Mouse (Mus musculus): ENCODE data around the gene Yap1. TPM values are rescaled to one million over a fixed set of nuclear protein-coding genes. Genes with fewer than 3 reads are reported as not detected.

Yap1 gene
- polyA plus RNA-seq, 1 experiment from 2014 or later = 37.6 TPM

DNA sequence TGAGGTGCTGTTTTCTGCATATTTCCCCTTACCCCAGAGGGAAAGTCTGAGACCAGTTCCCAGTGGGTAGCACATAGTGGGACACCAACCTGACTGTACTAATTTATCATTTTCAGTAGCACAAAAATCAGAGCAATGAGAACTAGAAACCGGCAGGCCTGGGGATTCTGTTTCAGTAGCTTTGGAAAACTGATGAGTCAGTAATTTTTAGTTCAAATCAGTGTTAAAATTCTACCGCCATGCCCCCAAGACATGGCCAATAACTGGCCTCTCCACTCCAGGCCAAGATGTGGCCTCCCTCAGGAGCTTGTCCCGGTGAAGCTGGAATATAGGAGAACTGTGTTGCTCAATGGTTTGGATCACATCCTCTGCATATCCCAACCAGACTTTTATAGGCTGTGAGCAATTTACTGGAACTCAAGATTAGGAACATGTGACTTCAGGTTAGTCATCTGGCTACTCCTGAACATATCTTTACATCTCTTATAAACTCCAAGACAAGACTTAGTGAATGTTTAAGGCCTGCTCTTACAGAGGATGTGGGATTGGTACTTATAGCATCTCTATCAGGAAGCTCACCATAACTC, 76.1 kb downstream of the Yap1 start:
- Histone ChIP-seq H3K4me2 (ENCODE audit: low read depth, low read length, severe bottlenecking) (no peak overlapping the region), H3K27me3 (ENCODE audit: control insufficient read depth, insufficient read depth, low read length) (no peaks in the 10 kb centered on the region), H3K9ac (ENCODE audit: low read length) (no peak overlapping the region), H3K27ac (ENCODE audit: low read depth, low read length) (no peak overlapping the region), H3K9me3 (ENCODE audit: control insufficient read depth, low read length) (peaks cover 11% of the 10 kb centered on the region), H3K36me3 (ENCODE audit: control insufficient read depth, insufficient read depth, low read length) (peaks cover 13% of the 10 kb centered on the region), H3K4me3 (ENCODE audit: low read depth, low read length) (no peak overlapping the region), H3K4me1 (replicated peaks; ENCODE audit: control insufficient read depth, insufficient read depth, low read length) (no peaks in the 10 kb centered on the region)
- WGBS = 93% methylated on average over 3 of the region's 3 CpGs
- ATAC-seq (replicated peaks; ENCODE audit: low FRiP score) (no peak), DNase-seq (ENCODE audit: low spot score) (peak; percentile 19)

DNA sequence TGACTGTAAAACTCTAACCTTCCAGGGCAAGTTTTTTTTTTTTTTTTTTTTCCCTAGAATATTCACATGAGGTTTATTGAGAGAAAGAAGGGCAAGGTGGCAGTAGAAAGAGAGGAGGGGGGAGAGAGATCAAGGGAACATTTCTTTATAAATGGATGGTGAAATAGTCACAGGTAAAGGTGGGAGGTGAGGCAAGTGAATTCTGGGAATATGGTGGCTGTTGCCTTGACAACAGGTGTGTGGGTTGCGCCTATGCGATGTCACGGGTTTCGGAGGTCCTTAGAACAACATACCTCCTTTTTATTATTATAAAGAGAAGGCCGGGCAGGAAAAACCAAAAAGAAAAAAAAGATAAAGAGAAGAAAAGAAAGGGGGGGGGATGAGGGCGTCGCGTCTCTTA, 89.5 kb downstream of the Yap1 start:
- no peaks in the 10 kb centered on the region for H3K4me1 ChIP-seq (replicated peaks; ENCODE audit: control insufficient read depth, insufficient read depth, low read length)
- H3K27me3 ChIP-seq (ENCODE audit: control insufficient read depth, insufficient read depth, low read length) = no peaks in the 10 kb centered on the region
- no peak overlapping the region for H3K27ac ChIP-seq (ENCODE audit: low read depth, low read length)
- H3K36me3 ChIP-seq (ENCODE audit: control insufficient read depth, insufficient read depth, low read length) = no peaks in the 10 kb centered on the region
- no peak overlapping the region for H3K9ac ChIP-seq (ENCODE audit: low read length)
- no peak for DNase-seq (ENCODE audit: low spot score)
- H3K4me2 ChIP-seq (ENCODE audit: low read depth, low read length, severe bottlenecking) = peak overlapping the region; percentile 42; the same call in 1 of the 2 replicates
- no peak overlapping the region for H3K4me3 ChIP-seq (ENCODE audit: low read depth, low read length)
- WGBS = 49% methylated on average over 8 of the region's 8 CpGs
- no peaks in the 10 kb centered on the region for H3K9me3 ChIP-seq (ENCODE audit: control insufficient read depth, low read length)
- peak; percentile 2 for ATAC-seq (replicated peaks; ENCODE audit: low FRiP score)

DNA sequence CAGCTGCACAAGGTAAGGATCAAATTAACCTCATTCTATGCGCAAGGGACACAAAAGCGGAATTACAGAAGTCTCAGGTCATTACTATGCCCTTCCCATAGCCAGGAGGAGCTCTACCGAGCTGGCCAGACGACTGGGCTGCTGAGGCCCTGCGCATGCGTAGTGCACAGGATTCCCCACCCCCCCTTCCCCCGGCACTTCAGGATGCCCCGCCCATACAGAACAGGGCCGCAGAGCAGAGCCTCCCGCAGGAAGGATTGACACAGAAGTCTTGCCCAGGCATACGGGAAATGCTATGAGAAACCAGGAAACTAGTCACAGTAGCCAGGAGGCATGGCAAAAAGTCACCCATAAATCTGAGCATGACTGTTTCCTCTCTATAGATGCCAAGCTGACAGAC, 89.9 kb downstream of the Yap1 start:
- H3K36me3 ChIP-seq (ENCODE audit: control insufficient read depth, insufficient read depth, low read length) = no peaks in the 10 kb centered on the region
- H3K4me3 ChIP-seq (ENCODE audit: low read depth, low read length) = peak overlapping the region; percentile 19
- ATAC-seq (replicated peaks; ENCODE audit: low FRiP score) (peak; percentile 95), DNase-seq (ENCODE audit: low spot score) (peak; percentile 88)
- H3K27ac ChIP-seq (ENCODE audit: low read depth, low read length) = no peak overlapping the region
- no peaks in the 10 kb centered on the region for H3K9me3 ChIP-seq (ENCODE audit: control insufficient read depth, low read length)
- no peak overlapping the region for H3K9ac ChIP-seq (ENCODE audit: low read length)
- 2% methylated on average over 11 of the region's 11 CpGs for WGBS
- H3K4me1 ChIP-seq (replicated peaks; ENCODE audit: control insufficient read depth, insufficient read depth, low read length) = no peaks in the 10 kb centered on the region
- H3K4me2 ChIP-seq (ENCODE audit: low read depth, low read length, severe bottlenecking) = peak overlapping the region; percentile 42; the same call in 1 of the 2 replicates
- H3K27me3 ChIP-seq (ENCODE audit: control insufficient read depth, insufficient read depth, low read length) = no peaks in the 10 kb centered on the region

DNA sequence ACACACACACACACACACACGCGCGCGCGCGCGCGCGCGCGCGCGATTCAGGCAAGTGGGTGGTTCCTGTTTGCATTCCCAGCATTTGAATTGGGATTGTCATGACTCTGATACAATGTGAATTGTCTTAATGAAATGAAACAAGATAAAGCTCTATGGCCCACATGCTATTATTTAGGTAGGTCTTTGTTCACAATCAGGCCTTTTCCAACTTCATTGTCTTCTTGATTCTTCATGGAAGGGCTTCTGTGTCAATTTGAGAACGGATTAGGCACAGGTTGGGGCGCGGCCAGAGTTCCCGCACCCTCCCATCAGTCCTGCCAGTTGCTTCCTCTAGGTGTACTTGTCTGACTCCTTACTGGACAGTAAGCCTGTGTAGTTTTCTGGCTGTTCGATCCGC, 90.4 kb downstream of the Yap1 start:
- ATAC-seq (replicated peaks; ENCODE audit: low FRiP score) = peak; percentile 56
- WGBS = 70% methylated on average over 19 of the region's 19 CpGs
- H3K9ac ChIP-seq (ENCODE audit: low read length) = no peak overlapping the region
- no peak for DNase-seq (ENCODE audit: low spot score)
- H3K4me2 ChIP-seq (ENCODE audit: low read depth, low read length, severe bottlenecking) = peak overlapping the region; percentile 42
- no peak overlapping the region for H3K27ac ChIP-seq (ENCODE audit: low read depth, low read length)
- no peaks in the 10 kb centered on the region for H3K9me3 ChIP-seq (ENCODE audit: control insufficient read depth, low read length)
- peak overlapping the region; percentile 19 for H3K4me3 ChIP-seq (ENCODE audit: low read depth, low read length)
- no peaks in the 10 kb centered on the region for H3K36me3 ChIP-seq (ENCODE audit: control insufficient read depth, insufficient read depth, low read length)
- H3K4me1 ChIP-seq (replicated peaks; ENCODE audit: control insufficient read depth, insufficient read depth, low read length) = no peaks in the 10 kb centered on the region
- H3K27me3 ChIP-seq (ENCODE audit: control insufficient read depth, insufficient read depth, low read length) = no peaks in the 10 kb centered on the region

DNA sequence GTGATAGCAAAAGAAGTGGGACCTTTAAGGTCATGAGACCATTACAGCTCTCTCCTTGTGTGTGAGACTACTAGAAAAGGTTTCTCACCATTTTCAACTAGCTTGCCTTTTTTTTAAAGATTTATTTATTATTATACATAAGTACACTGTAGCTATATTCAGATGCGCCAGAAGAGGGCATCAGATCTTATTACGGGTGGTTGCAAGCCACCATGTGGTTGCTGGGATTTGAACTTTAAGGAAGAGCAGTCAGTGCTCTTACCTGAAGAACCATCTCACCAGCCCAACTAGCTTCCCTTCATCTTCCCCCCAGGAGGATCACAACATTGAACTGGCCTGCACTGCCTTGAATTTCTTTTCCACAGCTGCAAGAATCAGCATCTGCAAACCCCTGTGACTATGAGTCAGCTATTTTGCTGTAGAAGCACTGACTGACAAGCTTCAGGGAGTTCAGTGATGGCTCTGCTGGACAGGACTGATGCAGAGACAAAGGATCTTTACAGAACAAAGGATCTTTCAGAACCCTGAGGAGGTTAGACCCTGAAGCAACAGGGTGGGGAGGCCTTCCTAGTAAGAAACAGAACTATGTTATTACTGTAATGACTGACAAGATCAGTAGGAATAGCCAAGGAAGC, 96.9 kb downstream of the Yap1 start:
- ATAC-seq (replicated peaks; ENCODE audit: low FRiP score) = no peak
- WGBS = 77% methylated on average over 2 of the region's 2 CpGs

DNA sequence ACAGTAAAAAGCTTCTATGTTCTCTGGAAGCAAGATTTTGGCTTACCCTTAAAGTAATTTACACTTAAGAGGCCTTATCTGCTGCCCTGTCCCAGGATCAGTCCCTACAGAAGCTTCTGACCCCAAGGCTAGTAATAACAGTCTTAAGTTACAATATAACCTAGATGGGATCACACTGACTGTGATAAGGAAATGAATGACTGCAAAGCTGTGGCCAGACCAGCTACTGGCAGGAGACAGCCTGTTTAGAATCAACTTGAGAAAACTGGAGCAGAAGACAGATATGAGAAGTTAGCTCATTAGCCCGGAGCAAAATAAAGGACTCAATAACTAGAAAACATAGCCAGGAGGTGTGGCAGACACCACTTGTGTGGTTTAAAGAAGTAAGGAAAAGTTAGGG, 97.8 kb downstream of the Yap1 start:
- Histone ChIP-seq H3K4me3 (ENCODE audit: low read depth, low read length) (no peak overlapping the region), H3K4me2 (ENCODE audit: low read depth, low read length, severe bottlenecking) (no peak overlapping the region), H3K27ac (ENCODE audit: low read depth, low read length) (no peak overlapping the region), H3K9ac (ENCODE audit: low read length) (no peak overlapping the region), H3K4me1 (replicated peaks; ENCODE audit: control insufficient read depth, insufficient read depth, low read length) (no peaks in the 10 kb centered on the region), H3K9me3 (ENCODE audit: control insufficient read depth, low read length) (no peaks in the 10 kb centered on the region), H3K27me3 (ENCODE audit: control insufficient read depth, insufficient read depth, low read length) (no peaks in the 10 kb centered on the region), H3K36me3 (ENCODE audit: control insufficient read depth, insufficient read depth, low read length) (no peaks in the 10 kb centered on the region)
- WGBS = 90% methylated on average over 1 of the region's 1 CpGs
- ATAC-seq (replicated peaks; ENCODE audit: low FRiP score) = no peak
- DNase-seq (ENCODE audit: low spot score) = no peak

More for the DNA sequence above, 96.9 kb downstream of the Yap1 start:
- DNase-seq (ENCODE audit: low spot score) = no peak
- Histone ChIP-seq H3K36me3 (ENCODE audit: control insufficient read depth, insufficient read depth, low read length) (no peaks in the 10 kb centered on the region), H3K4me1 (replicated peaks; ENCODE audit: control insufficient read depth, insufficient read depth, low read length) (no peaks in the 10 kb centered on the region), H3K4me3 (ENCODE audit: low read depth, low read length) (no peak overlapping the region), H3K27me3 (ENCODE audit: control insufficient read depth, insufficient read depth, low read length) (no peaks in the 10 kb centered on the region), H3K4me2 (ENCODE audit: low read depth, low read length, severe bottlenecking) (no peak overlapping the region), H3K27ac (ENCODE audit: low read depth, low read length) (no peak overlapping the region), H3K9ac (ENCODE audit: low read length) (no peak overlapping the region), H3K9me3 (ENCODE audit: control insufficient read depth, low read length) (no peaks in the 10 kb centered on the region)

DNA sequence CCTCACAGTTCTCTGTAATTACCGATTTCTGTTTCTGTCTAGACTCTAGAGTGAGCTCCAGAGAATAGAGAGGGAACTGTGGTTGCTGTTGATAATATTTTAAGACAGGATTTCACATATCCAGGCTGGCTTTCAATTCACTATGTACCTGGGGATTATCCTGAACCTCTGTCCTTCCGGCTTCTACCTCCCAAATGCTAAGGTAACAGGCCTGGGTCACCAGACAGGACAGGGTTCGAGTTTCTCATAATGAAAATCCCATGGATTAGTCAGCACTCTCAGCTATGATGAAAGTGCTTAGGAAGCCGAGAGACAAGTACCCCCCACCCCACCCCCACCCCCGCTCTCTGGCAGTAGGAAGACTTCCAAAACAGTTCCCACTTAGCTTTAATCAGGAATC, 100.6 kb downstream of the Yap1 start:
- Histone ChIP-seq H3K9me3 (ENCODE audit: control insufficient read depth, low read length) (no peaks in the 10 kb centered on the region), H3K4me3 (ENCODE audit: low read depth, low read length) (no peak overlapping the region), H3K27me3 (ENCODE audit: control insufficient read depth, insufficient read depth, low read length) (no peaks in the 10 kb centered on the region), H3K27ac (ENCODE audit: low read depth, low read length) (no peak overlapping the region), H3K4me1 (replicated peaks; ENCODE audit: control insufficient read depth, insufficient read depth, low read length) (no peaks in the 10 kb centered on the region), H3K9ac (ENCODE audit: low read length) (no peak overlapping the region), H3K36me3 (ENCODE audit: control insufficient read depth, insufficient read depth, low read length) (no peaks in the 10 kb centered on the region), H3K4me2 (ENCODE audit: low read depth, low read length, severe bottlenecking) (no peak overlapping the region)
- WGBS = 78% methylated on average over 5 of the region's 5 CpGs
- ATAC-seq (replicated peaks; ENCODE audit: low FRiP score) (no peak), DNase-seq (ENCODE audit: low spot score) (no peak)

DNA sequence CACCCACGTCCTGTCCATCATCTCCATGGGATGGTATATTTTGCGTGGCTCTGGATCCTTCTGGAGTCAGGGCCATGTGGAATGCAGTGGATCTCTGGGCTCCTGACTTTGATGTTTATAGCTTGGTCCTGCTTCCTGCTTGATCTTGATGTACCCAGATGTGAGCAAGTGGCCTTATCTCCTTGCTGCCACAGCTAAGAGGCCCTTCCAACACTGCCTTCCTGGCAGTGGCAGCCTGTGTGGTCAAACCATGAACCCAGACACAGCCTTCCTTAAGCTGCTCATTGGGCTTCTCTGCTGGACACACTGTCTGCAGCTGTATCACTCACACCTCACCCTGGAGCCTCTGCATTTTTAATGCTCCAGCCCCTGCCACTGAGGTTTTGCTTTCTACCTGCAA, 101.1 kb downstream of the Yap1 start:
- WGBS = 83% methylated on average over 2 of the region's 2 CpGs
- Histone ChIP-seq H3K36me3 (ENCODE audit: control insufficient read depth, insufficient read depth, low read length) (no peaks in the 10 kb centered on the region), H3K9ac (ENCODE audit: low read length) (no peak overlapping the region), H3K27me3 (ENCODE audit: control insufficient read depth, insufficient read depth, low read length) (no peaks in the 10 kb centered on the region), H3K4me3 (ENCODE audit: low read depth, low read length) (no peak overlapping the region), H3K4me1 (replicated peaks; ENCODE audit: control insufficient read depth, insufficient read depth, low read length) (no peaks in the 10 kb centered on the region), H3K27ac (ENCODE audit: low read depth, low read length) (no peak overlapping the region), H3K9me3 (ENCODE audit: control insufficient read depth, low read length) (no peaks in the 10 kb centered on the region), H3K4me2 (ENCODE audit: low read depth, low read length, severe bottlenecking) (no peak overlapping the region)
- no peak for ATAC-seq (replicated peaks; ENCODE audit: low FRiP score)
- DNase-seq (ENCODE audit: low spot score) = no peak

DNA sequence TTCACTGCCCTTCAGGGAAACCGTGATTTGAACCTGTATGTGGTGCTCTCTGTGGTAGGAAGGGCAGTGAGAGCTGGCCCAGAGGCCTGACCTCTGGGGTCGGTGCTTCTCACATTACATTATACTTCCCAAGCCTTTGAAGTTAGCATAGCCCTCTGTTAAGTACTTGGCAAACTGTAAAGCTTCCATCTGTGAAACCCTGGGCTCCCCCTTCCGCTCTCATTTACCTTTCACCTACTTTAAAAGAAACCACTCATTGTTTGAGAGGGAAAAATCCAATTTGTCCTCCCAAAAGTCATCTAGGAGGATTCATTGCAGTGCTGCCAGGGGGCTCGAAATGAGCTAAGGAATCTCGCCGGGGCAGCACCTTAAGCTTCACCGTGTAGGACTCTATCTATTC, 102.1 kb downstream of the Yap1 start:
- no peaks in the 10 kb centered on the region for H3K27me3 ChIP-seq (ENCODE audit: control insufficient read depth, insufficient read depth, low read length)
- no peaks in the 10 kb centered on the region for H3K36me3 ChIP-seq (ENCODE audit: control insufficient read depth, insufficient read depth, low read length)
- H3K4me2 ChIP-seq (ENCODE audit: low read depth, low read length, severe bottlenecking) = no peak overlapping the region
- no peaks in the 10 kb centered on the region for H3K9me3 ChIP-seq (ENCODE audit: control insufficient read depth, low read length)
- 41% methylated on average over 7 of the region's 7 CpGs for WGBS
- no peak overlapping the region for H3K27ac ChIP-seq (ENCODE audit: low read depth, low read length)
- ATAC-seq (replicated peaks; ENCODE audit: low FRiP score) (no peak), DNase-seq (ENCODE audit: low spot score) (no peak)
- no peak overlapping the region for H3K9ac ChIP-seq (ENCODE audit: low read length)
- H3K4me1 ChIP-seq (replicated peaks; ENCODE audit: control insufficient read depth, insufficient read depth, low read length) = no peaks in the 10 kb centered on the region
- H3K4me3 ChIP-seq (ENCODE audit: low read depth, low read length) = no peak overlapping the region

Data from forebrain, embryonic 11.5 days (tissue).